Mouse (Mus musculus): ENCODE measurements around the gene Fggy. TPM values are rescaled to one million over a fixed set of nuclear protein-coding genes. Genes with fewer than 3 reads are reported as not detected.

Gene Fggy
- total RNA-seq (2015) (3.1 and 3.2 TPM in 2 replicates), total RNA-seq (2017) (1.3 and 11.3 TPM in 2 replicates)

DNA sequence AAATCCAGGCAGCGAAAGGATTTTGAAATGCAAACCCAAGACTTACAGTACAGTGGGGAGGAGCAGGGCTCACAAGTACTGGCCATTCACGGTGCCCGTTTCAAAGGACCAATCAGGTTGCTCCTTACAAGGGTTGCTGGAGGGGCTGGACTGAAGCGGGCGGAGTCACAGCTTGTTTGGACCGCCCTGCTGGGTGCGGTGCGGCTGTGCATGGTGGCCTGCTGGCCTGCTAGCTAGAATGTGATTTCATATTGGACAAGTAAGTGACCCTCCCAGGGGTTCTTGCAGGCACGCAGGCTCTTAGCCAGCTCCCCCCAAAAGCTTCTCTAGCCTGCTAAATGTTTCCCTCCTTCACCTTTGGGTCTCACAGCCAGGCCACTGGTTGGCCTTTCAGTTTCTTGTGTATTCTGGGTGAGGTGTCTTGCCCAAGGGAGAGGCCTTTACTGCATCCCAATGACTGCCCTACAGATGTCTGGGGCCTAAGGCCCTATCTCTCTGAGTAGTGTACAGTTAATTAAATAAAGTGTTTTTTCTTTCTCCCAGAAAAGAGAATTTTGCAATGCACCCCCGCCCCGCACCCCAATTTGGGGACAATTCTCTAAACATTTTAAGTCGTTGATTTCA lies at the start of gene Fggy:
TSS of gene Fggy (plus strand) at position 175 of the 624 bp plus-strand sequence.
- ATAC-seq (ENCODE audit: poor library complexity, severe bottlenecking), result peak; percentile 99

DNA sequence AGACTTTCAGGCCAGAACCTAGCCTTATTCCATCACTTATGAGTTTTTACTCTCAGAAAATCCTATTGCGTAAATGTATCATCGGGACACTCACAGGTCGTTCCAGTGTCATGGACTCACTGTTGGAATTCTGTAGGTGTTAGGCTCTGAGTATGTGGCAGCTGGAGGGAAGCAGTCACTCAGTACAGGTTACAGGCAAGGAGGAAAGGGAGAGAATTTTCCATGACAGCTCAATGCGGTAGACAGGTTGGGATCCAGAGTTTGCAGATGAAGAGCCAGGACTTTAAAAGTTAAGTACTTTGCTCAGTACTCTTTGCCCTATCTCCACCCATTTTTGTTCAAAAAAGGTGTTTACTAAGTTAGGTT lies 49.4 kb upstream of the Fggy start:
- ATAC-seq (ENCODE audit: poor library complexity, severe bottlenecking), result no peak

DNA sequence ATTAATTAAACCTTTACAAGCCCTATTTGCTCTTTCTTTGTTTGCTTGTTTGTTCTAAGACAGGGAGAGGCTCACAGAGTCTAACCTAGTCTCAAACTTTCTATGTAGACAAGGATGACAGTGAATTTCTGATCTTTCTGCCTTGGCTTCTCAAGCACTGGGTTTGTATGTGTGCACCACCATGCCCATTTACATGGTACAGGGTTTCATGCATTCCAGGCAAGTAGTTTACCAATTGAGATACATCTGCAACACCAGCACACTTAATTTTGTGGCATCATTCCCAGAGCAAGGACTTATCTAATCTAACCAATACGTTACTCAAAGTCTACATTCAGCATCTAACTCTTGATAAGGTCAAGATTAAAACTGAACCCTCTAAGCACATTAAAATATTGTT lies 38.9 kb upstream of the Fggy start:
- ATAC-seq (ENCODE audit: poor library complexity, severe bottlenecking), result no peak

DNA sequence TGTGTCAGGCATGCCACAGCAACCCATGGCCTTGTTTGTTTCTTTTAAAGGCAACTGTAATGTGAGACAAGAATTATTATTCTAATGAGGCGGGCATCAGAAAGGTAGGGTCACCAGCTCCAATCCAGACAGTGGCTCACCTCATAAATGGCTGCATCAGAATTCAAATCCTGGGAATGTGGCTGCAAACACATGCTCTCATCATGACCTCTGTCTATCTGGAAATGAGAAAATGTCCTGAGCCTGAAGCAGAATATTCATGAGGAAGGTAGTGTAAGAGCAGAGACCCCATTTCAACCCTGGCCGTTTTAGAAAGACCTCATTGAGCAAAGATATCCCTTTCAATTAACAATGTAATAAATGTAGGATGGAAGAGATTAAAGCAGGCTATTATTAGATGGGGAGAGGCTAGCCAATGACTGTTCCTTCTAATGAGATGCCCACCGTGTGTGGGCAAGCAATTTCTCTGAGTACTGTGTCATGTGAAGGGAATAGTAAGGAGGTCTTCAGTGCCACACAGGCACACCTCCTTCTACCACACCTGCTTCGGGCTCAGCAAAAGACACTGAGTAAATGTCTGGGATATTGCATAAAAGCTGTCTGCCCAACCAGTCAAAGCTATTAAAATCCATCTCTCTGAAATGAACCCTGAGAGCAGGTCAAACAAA lies 37.2 kb upstream of the Fggy start:
- no peak for ATAC-seq (ENCODE audit: poor library complexity, severe bottlenecking)

DNA sequence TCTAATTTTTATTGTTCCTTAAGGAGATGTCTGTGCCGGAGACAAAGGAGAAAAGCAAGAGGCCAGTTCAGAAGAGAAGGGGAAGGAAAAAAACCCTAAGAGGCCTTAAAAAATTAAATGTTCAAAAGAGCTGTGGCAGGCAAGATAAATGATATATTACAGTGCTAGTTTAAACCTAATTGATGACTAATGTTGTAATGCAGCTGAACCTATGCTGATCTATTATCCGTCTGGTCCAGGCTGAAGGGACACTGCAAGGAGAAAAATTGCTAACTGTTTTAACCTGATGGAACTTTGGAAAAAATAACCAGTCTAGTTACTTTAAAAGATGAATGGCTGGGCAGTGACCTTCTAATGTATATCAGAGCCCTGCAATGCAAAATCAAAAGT lies 36.7 kb upstream of the Fggy start:
- ATAC-seq (ENCODE audit: poor library complexity, severe bottlenecking), result no peak

DNA sequence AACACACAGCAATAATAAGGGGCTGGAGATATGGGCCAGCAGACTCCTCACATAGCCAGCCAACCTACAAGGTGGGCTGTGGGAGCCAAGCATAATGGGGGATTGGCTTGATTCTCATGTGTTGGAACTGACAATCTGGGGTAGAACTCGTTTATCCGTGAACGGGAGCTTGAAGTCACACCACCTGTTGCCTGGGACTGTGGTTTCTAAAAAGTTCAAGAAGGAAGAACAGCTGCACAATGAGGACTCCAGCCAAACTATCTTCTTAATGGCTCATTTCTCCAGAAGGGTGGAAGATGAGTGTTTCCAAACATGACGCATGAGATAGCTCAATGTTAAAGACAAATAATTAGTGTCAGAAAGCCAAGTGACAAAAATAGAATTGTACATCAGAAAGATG lies 30.7 kb upstream of the Fggy start:
- ATAC-seq (ENCODE audit: poor library complexity, severe bottlenecking), result no peak

DNA sequence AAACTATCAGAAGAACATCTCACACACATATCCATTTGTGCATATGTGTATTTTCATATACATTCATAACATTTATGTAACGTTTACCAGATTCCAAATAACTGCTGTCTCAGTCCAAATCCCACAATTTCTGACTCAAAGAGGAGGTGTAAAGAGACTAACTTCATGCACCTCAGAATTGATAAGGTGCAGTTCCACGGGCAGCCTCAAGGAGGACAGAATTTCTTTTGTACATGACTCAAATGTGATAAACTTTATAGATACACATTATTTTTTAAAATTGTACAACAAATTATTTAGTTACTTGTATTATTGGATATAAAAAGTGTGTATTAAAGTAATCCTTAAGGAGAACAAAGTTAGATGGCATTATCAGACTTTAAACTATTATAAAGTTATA lies 26.6 kb upstream of the Fggy start:
- peak; percentile 57; the same call in 1 of the 2 replicates for ATAC-seq (ENCODE audit: poor library complexity, severe bottlenecking)

DNA sequence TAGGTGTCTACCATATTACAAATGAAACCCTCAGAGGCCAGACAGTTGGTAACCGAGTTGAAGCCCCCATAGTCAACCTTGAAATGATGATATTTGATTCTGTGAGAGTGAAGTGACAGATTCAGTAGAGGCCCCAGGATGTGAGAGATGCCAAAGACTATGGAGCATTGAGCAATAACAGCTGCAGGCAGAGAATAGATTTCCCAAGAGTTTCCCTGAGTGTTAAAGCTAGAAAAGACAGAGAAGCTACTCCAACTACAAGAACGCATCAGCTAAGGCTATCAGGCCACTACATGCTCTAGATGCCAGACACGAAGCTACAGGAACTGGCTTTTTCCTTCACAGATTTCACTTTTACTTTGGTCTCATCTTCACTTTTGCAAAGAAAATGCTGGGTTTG lies 23.4 kb upstream of the Fggy start:
- ATAC-seq (ENCODE audit: poor library complexity, severe bottlenecking), result no peak

DNA sequence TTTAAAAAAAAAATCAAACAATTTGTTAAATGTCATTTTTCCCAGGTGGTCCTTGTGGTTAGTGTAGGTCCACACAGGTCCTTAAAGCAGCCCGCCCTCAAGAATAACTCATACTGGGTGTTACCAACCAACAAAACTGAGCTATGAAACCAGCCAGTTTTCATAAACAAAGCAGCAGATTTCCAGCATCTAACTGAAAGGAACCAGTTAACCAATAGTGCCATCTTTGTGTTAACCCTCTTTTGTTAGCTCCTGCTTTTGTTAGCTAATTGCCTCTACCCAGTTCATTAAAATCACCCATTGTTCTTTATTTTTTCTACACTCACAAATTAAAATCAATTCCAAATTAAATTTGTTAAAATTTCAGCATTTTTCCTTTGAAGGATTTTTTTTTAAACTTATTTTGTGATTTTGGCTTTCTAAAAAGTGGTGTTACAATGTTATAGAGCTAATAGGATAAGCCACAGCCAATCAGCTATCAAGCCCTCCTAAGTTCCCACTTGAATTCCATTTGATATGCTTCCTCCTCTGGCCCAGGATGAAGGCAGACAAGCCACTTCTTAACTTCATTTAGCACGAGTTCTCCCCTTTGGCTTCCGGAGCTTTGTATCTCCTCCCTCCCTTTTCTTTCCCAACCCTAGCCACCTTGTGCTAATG lies 15.8 kb upstream of the Fggy start:
- no peak for ATAC-seq (ENCODE audit: poor library complexity, severe bottlenecking)

DNA sequence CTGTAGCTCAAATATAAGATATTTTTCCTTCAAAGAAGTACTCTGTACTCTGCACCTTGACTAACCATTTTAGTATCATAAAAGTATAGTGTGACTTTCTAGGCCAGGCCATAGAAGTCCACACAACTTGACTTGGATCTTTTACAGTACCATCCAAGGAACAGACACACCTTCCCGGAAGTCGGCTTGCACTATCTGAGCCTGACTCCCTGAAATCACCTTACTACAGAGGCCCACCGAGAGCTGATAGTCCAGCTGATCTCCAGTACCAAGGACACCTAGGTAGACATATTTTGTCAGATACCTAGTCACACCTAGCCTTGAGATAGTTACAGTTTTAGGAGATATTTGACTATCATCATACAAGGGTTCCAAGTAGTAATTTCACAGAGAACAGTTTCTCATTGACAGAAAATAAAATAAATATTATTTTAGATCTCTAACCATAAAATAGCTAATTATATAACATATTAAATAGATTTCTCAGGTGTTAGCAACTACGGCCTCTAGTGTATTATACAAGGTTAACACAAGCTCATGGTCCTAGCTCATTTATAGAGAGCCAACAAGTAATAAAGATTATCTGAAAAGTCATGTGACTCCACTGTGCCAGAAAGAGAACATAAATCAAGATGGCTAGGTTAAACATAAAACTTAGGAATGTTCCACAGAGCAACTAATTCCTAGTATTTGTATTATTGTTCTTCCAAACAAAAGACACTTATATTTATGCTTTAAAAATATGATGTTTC lies 15.1 kb upstream of the Fggy start:
- no peak for ATAC-seq (ENCODE audit: poor library complexity, severe bottlenecking)

DNA sequence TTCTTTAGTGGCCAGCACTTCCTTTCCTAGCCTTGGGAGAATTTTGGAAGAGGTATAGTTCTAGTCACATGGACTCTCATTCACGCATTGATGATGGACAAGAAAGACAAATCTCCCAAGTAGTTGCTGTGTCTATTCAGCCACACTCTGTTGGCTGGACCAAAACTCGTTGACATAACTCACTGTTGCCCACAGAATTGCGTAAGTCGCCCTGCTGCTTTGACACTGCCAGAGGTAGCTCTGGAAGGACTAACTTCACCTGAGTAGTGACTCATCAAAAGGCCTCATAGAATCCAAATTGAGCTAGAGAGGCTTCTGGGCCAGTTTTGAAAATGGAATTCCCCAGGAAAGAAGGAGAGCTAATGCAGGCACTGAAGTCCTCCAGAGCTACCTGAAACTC lies 13.8 kb upstream of the Fggy start:
- 0 out of 2 replicates have a peak, but pooled peaks have one; percentile 24 for ATAC-seq (ENCODE audit: poor library complexity, severe bottlenecking)

DNA sequence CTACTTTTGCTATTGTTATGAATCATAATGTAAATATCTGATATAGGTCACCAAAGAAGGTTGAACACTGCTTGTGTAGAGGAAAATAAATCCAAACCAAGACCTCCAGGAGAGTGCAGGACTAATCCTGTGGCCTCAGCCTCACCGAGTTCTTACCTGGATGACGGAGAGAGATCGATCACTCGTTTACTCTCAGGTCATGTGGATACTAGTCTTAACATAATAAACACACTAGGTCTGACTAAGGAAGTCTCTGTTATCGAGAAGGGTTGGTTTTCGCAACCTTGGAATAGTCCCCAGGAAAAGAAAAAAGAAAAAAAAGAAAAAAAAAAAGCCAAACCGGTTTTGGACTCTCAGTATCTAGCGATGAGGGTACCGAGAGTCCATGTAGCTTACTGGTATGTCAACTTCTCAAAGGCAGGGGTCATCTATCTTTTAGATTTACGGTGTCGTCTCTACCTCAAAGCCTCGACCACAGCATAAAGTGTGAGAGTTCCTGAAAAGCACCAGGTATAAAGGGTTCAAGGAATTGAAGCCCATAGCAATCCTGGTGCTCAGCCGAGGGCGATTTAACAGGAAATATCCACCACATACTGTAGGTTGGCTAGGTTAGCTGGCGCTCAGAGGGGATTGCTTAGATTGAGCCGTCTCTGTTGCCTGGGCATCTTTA lies 509 bp upstream of the Fggy start:
- ATAC-seq (ENCODE audit: poor library complexity, severe bottlenecking), result no peak; the same call in 1 of the 2 replicates

DNA sequence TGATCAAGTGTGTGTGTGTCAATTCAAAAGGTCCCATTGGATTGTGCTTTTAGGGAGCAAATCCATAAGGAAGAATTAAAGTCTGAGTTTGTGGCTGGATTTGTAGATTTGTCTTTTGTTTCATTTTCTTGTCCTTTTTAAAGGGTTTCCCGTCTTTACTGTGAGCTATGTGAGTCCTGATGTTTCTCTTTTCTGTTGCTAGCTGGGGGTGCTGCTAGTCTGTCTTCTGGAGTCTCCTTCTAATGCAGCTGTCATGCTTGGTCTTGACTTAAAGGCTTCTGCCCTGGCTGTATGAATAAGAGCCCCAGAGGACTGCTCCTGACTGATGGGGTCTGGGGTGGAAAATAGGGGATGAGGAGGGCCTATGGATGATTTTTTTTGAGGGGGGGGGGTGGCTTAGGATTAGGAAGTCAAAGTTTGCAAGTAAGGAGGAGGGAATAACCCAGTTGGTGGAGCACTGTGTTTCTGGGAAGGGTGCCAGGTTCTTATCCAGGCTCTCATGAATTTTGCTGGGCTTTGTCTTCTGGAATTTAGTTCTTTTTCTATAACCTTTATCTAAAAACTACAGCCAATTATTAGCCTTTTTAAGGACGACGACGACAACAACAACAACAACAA lies 1.1 kb downstream of the Fggy start:
- no peak for ATAC-seq (ENCODE audit: poor library complexity, severe bottlenecking)

DNA sequence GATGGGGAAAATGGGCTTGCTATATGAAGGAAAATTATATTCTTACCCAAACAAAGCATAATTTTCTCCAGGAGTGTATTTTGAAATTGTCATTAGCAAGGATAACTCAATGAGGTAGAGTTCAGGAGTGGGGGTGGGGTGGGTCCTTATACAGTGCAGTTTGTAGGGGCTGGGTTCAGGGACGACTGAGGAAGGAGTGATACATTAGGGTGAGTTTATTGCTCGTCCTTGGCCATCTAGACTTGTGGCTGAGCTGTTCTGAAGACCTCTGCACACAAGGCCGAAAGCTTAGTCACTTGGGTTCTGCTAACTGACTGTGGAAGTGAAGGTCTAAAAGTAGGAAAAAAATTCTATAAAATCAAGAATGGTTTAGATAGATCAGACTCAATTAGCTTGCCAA lies 14.3 kb downstream of the Fggy start:
- no peak for ATAC-seq (ENCODE audit: poor library complexity, severe bottlenecking)

DNA sequence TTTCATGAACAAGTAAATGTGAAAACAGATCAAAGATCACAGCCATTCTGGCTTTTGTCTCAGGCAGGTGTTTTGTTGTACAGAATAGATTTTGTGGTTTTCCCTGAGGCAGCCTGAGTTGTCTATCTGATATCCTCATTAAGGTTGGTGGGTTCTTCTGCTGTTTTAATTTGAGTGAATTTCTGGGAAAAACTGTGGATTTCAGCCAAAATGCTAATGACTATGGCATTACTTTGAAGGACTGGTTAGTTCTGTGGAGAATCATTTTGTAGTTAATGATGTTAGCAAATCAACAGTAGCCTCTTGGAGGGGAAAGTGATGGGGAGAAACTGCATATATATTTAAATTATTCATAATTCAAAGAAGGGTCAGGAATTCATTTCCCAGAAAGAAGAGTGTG lies 16.4 kb downstream of the Fggy start:
- ATAC-seq (ENCODE audit: poor library complexity, severe bottlenecking), result no peak

DNA sequence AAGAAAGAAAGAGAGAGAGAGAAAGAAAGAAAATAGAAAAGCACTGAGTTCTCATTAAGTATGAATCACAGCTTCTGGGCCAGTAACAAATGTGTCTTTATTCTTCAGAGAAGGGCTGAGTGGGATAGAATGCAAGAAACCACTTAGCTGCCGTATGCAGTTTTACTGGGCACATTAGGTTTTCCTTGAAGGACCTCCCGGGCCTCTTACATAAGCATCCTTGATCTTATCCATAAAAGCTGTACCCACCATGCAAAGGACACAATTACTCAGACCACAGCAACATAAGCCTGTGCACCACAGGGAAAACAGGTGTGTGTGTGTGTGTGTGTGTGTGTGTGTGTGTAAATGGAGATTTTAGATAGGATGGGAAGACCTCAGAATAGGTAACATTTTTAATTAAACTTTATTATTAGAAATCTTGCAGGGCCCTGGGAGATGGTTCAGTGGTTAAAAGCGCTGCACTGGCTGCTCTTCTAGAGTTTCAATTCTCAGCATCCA lies 18.2 kb downstream of the Fggy start:
- no peak for ATAC-seq (ENCODE audit: poor library complexity, severe bottlenecking)

DNA sequence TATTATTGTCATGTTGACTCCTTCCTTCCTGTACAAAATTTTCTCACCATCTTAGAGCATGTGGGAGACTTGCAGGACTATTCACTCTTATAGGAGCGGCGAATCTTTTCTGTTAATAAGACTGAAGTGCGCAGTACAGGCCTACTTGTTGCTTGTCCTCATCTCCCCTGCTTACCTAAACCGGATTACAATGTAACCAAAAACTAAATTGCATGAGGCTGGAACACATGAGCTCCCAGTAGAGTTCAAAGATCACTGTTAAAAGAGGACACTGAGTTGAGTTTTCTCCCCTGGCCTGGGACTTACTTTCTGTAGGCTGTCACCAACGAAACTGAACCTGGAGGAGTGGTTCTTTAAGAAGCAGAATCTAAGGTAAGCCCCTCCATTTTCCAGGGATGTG lies 21.9 kb downstream of the Fggy start:
- no peak for ATAC-seq (ENCODE audit: poor library complexity, severe bottlenecking)

DNA sequence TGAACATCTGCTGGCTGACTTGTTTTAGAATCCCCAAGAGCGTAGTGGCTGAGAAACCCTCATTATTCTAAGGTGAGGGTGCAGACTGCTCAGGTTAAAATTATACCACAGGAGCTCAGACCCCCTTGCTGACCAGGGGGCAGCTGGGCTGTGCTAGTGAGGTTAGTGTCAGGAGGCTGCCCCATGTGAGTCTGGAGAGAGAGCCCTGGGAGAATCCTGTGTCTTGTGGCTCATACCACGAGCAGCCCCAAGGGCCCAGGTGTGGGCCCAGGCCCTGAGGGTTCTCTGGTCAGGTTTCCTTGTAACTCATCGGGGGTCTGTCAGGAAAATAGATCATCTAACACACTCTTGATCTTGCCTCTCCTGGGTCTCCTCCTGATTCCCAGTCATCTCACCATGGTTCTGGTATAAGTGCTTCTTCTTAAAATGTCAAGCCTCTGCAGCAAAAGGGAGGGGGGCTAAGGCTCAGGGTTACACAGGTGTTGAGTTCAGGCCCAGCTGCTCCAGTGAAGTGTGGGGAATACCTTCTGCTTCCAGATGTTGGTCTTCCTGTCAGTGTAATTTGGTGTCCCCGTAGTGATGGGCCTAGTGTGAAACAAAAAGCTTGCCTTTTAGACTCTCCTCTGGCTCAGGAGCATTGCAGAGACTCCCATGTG lies 26.9 kb downstream of the Fggy start:
- ATAC-seq (ENCODE audit: poor library complexity, severe bottlenecking), result no peak

DNA sequence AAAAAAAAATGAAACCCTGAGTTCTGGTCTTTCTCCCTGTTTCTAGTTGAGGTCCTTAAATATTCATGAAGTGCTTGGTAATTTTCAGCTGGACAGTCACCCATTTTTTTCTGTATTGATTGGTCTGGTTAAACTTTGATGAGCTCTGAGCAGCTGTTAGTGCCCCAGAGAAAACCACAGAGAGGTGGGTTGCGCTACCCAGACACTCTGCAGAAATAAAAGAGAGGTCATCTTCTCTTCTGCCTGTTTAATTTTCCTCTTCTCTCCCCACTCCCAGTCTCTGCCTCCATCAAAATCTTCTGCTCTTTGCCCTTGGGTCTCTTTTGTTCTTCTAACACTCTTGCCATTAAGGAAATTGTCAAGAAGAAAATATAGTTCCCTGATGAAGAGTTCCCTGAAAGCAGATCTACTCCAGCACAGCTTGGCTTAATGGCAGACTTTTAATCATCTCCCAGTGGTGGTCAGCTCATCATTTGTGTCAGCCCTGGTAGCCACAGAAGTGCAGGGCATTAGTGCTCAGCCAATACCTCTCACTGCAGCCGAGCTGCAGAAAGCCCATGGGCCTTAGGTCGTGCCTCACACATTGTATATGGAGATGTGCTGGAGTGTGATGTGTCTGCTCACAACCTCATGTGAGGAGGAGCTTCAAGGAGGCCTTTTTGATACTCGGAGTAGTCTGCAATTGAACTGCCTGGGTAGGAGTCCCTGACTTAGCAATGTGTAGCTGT lies 29.1 kb downstream of the Fggy start:
- no peak for ATAC-seq (ENCODE audit: poor library complexity, severe bottlenecking)

Measured in megakaryocyte, adult 5-6 weeks (primary cell).